Comparison of ENCODE assay signal across 10 mouse cellular contexts in genomic region chr7:111024068-111024594, GRCm38 (mm10). TPM values are rescaled to one million over a fixed set of nuclear protein-coding genes. Genes with fewer than 3 reads are reported as not detected.
DNase-seq lines count a peak whose midpoint lies in the region; ATAC-seq and TF ChIP-seq lines count a peak whose summit lies in the region.
"Had no signal": no experiment of that assay in that cellular context is flagged by ENCODE, and none has a peak within 500 bp of the region (broad histone marks: within the 10 kb centered on the region; RNA-seq: fewer than 3 reads in every experiment).

No protein-coding gene starts in this region.

- no peaks in the 10 kb centered on the region for H3K27me3 ChIP-seq in forebrain, embryonic 10.5 days (ENCODE audit: poor library complexity, severe bottlenecking)
- no peaks in the 10 kb centered on the region for H3K27me3 ChIP-seq in forebrain, postnatal 0 days (ENCODE audit: insufficient read depth, low read length)
- no peaks in the 10 kb centered on the region for H3K27me3 ChIP-seq in hindbrain, embryonic 12.5 days
- H3K27me3 ChIP-seq in liver, embryonic 12.5 days (replicated peaks), result no peaks in the 10 kb centered on the region

- peak; percentile 21 for DNase-seq in forebrain, embryonic 10.5 days (ENCODE audit: extremely low spot score, low spot score)
- no peak for DNase-seq in forebrain, postnatal 0 days
- peak; percentile 86 for DNase-seq in Muller cell, postnatal 12 days (ENCODE audit: inconsistent ontology term)
- peak; percentile 53 for DNase-seq in retina, embryonic 14.5 days (ENCODE audit: low spot score)
- DNase-seq in thymus, postnatal 36 days, result no peak

- TF ChIP-seq CTCF in forebrain, postnatal 0 days (IDR thresholded peaks at IDR 0.05; ENCODE audit: low read depth), result no peak

- peak overlapping the region; percentile 69; the same call in 1 of the 2 replicates for H3K27ac ChIP-seq in forebrain, embryonic 10.5 days
- H3K27ac ChIP-seq in forebrain, postnatal 0 days (ENCODE audit: low read depth, low read length), result no peak overlapping the region
- peak overlapping the region; percentile 64; the same call in 1 of the 2 replicates for H3K27ac ChIP-seq in hindbrain, embryonic 12.5 days
- H3K27ac ChIP-seq in liver, embryonic 12.5 days, result peak overlapping the region; percentile 72

- H3K9ac ChIP-seq in forebrain, postnatal 0 days, result no peak overlapping the region
- H3K9ac ChIP-seq in hindbrain, embryonic 12.5 days, result no peak overlapping the region
- H3K9ac ChIP-seq in liver, embryonic 12.5 days, result peak overlapping the region; percentile 38; the same call in 1 of the 2 replicates

- H3K9me3 ChIP-seq in forebrain, embryonic 10.5 days, result no peaks in the 10 kb centered on the region
- no peaks in the 10 kb centered on the region for H3K9me3 ChIP-seq in forebrain, postnatal 0 days (ENCODE audit: low read length)
- H3K9me3 ChIP-seq in hindbrain, embryonic 12.5 days (replicated peaks), result no peaks in the 10 kb centered on the region
- no peaks in the 10 kb centered on the region for H3K9me3 ChIP-seq in liver, embryonic 12.5 days (replicated peaks)
- H3K9me3 ChIP-seq: G1E had no signal

- WGBS in forebrain, embryonic 10.5 days, result 22% methylated on average over 8 of the region's 8 CpGs
- WGBS in forebrain, postnatal 0 days, result 13% methylated on average over 8 of the region's 8 CpGs
- 16% methylated on average over 8 of the region's 8 CpGs for WGBS in hindbrain, embryonic 12.5 days
- 41% methylated on average over 8 of the region's 8 CpGs for WGBS in liver, embryonic 12.5 days (ENCODE audit: insufficient replicate concordance)

- no peak overlapping the region for H3K4me2 ChIP-seq in forebrain, postnatal 0 days (ENCODE audit: low read depth)
- no peak overlapping the region for H3K4me2 ChIP-seq in hindbrain, embryonic 12.5 days (replicated peaks)
- peak overlapping the region; percentile 37 for H3K4me2 ChIP-seq in liver, embryonic 12.5 days

- no peaks in the 10 kb centered on the region for H3K36me3 ChIP-seq in forebrain, embryonic 10.5 days (replicated peaks)
- no peaks in the 10 kb centered on the region for H3K36me3 ChIP-seq in forebrain, postnatal 0 days (ENCODE audit: insufficient read depth)
- no peaks in the 10 kb centered on the region for H3K36me3 ChIP-seq in hindbrain, embryonic 12.5 days
- no peaks in the 10 kb centered on the region for H3K36me3 ChIP-seq in liver, embryonic 12.5 days
- H3K36me3 ChIP-seq: G1E had no signal

- H3K4me3 ChIP-seq in forebrain, embryonic 10.5 days, result no peak overlapping the region
- no peak overlapping the region for H3K4me3 ChIP-seq in forebrain, postnatal 0 days (ENCODE audit: low read depth, low read length)
- H3K4me3 ChIP-seq in hindbrain, embryonic 12.5 days, result no peak overlapping the region
- no peak overlapping the region for H3K4me3 ChIP-seq in liver, embryonic 12.5 days
- H3K4me3 ChIP-seq: erythroblast, embryonic 14.5 days had no signal

- H3K4me1 ChIP-seq in forebrain, embryonic 10.5 days, result peaks cover 21% of the 10 kb centered on the region
- H3K4me1 ChIP-seq in forebrain, postnatal 0 days (ENCODE audit: insufficient read depth), result no peaks in the 10 kb centered on the region
- peaks cover 9% of the 10 kb centered on the region; the same call in 1 of the 2 replicates for H3K4me1 ChIP-seq in hindbrain, embryonic 12.5 days
- peaks cover 42% of the 10 kb centered on the region for H3K4me1 ChIP-seq in liver, embryonic 12.5 days

- ATAC-seq in forebrain, postnatal 0 days, result no peak
- no peak for ATAC-seq in hindbrain, embryonic 12.5 days (ENCODE audit: low FRiP score)
- ATAC-seq in liver, embryonic 12.5 days, result no peak
- ATAC-seq in megakaryocyte progenitor cell, adult 5-6 weeks (replicated peaks; ENCODE audit: poor library complexity), result no peak

RNA-seq across cellular contexts. Expression of gene Ctr9, which starts 4.6 kb away (rescaled TPM):
- polyA plus RNA-seq in forebrain, embryonic 10.5 days (2016; fragmentation: Nextera tagmentation; extraction: Ambion mirVana), result 76.3 and 82.6 TPM in 2 replicates
- total RNA-seq in forebrain, postnatal 0 days (2014; rRNA removed), result 60.3 and 61.7 TPM in 2 replicates
- 45.1 and 59.8 TPM in 2 replicates for polyA plus RNA-seq in forebrain, postnatal 0 days (2015; fragmentation: Nextera tagmentation; extraction: Ambion mirVana)
- 102 and 104 TPM in 2 replicates for polyA plus RNA-seq in hindbrain, embryonic 12.5 days (2016; fragmentation: Nextera tagmentation; extraction: Ambion mirVana)
- 40.3 and 40.5 TPM in 2 replicates for polyA plus RNA-seq in liver, embryonic 12.5 days (2016; fragmentation: Nextera tagmentation; extraction: Ambion mirVana)
- 34.7 and 37.1 TPM in 2 replicates for total RNA-seq in megakaryocyte progenitor cell, adult 5-6 weeks (2015)
- 73.5 and 78.5 TPM in 2 replicates for total RNA-seq in megakaryocyte progenitor cell, adult 5-6 weeks (2017)

RNA-seq across cellular contexts. Expression of gene Mrvi1, which starts 41.9 kb away (rescaled TPM):
- polyA plus RNA-seq in forebrain, embryonic 10.5 days (2016; fragmentation: Nextera tagmentation; extraction: Ambion mirVana), result 0.87 and 1.2 TPM in 2 replicates
- total RNA-seq in forebrain, postnatal 0 days (2014; rRNA removed), result 2.7 and 2.8 TPM in 2 replicates
- polyA plus RNA-seq in forebrain, postnatal 0 days (2015; fragmentation: Nextera tagmentation; extraction: Ambion mirVana), result 0.25 and 0.44 TPM in 2 replicates
- 1.3 and 1.4 TPM in 2 replicates for polyA plus RNA-seq in hindbrain, embryonic 12.5 days (2016; fragmentation: Nextera tagmentation; extraction: Ambion mirVana)
- polyA plus RNA-seq in liver, embryonic 12.5 days (2016; fragmentation: Nextera tagmentation; extraction: Ambion mirVana), result 14.7 and 14.9 TPM in 2 replicates
- 0.15 and 0.91 TPM in 2 replicates for total RNA-seq in megakaryocyte progenitor cell, adult 5-6 weeks (2015)
- total RNA-seq in megakaryocyte progenitor cell, adult 5-6 weeks (2017), result not detected in 2 replicates

RNA-seq across cellular contexts. Expression of gene Eif4g2, which starts 58.7 kb away (rescaled TPM):
- polyA plus RNA-seq in forebrain, embryonic 10.5 days (2016; fragmentation: Nextera tagmentation; extraction: Ambion mirVana), result 1,431 and 1,439 TPM in 2 replicates
- 576 and 580 TPM in 2 replicates for total RNA-seq in forebrain, postnatal 0 days (2014; rRNA removed)
- polyA plus RNA-seq in forebrain, postnatal 0 days (2015; fragmentation: Nextera tagmentation; extraction: Ambion mirVana), result 912 and 916 TPM in 2 replicates
- 1,474 and 1,620 TPM in 2 replicates for polyA plus RNA-seq in hindbrain, embryonic 12.5 days (2016; fragmentation: Nextera tagmentation; extraction: Ambion mirVana)
- 687 and 693 TPM in 2 replicates for polyA plus RNA-seq in liver, embryonic 12.5 days (2016; fragmentation: Nextera tagmentation; extraction: Ambion mirVana)
- 1,230 and 1,245 TPM in 2 replicates for total RNA-seq in megakaryocyte progenitor cell, adult 5-6 weeks (2015)
- total RNA-seq in megakaryocyte progenitor cell, adult 5-6 weeks (2017), result 669 and 710 TPM in 2 replicates

Comparison
In these comparisons a context has a peak if more than half of its experiments do, and no peak if none do; other contexts are left out.
1. DNase-seq: peak in forebrain, embryonic 10.5 days (single experiment), Muller cell, postnatal 12 days (single experiment) and retina, embryonic 14.5 days (single experiment); none in forebrain, postnatal 0 days (single experiment) and thymus, postnatal 36 days (0 of 2).